Mouse (Mus musculus) intestine, embryonic 15.5 days (tissue): ENCODE results near the gene Ugp2. TPM values are rescaled to one million over a fixed set of nuclear protein-coding genes. Genes with fewer than 3 reads are reported as not detected.

Source experiments
- microRNA counts: library from miRNA; unstranded; fragments of <30 nt; microRNA quantifications from one replicate; lab custom pipeline; 2016
- polyA plus RNA-seq: library from polyadenylated mRNA; unstranded; fragments of >200 nt; fragmentation: Nextera tagmentation; extraction: Ambion mirVana; gene quantifications from 2 replicates; pipeline ENCODE4 v1.2.1, GENCODE M21; 2015

Gene Ugp2
- polyA plus RNA-seq, 1 experiment from 2014 or later = 116 TPM

MicroRNA genes within 50 kb of the gene (microRNA counts, 519-probe panel; counts per million panel counts)
- microRNA mmu-miR-1933-3p (lab: Ali Mortazavi, UCI) = 97.1 counts per million, percentile 29 among the panel's probes with 10 or more counts
- microRNA mmu-miR-1933-5p (lab: Ali Mortazavi, UCI) = 97.1 counts per million, percentile 29 among the panel's probes with 10 or more counts

Other genes with a start within 250 kb of the Ugp2 start
- 12.0 and 13.2 TPM in 2 replicates for gene Vps54, start 131.9 kb downstream of the Ugp2 start, polyA plus RNA-seq
- 6.1 and 7.2 TPM in 2 replicates for gene Wdpcp, start 201.0 kb upstream of the Ugp2 start, polyA plus RNA-seq
- gene Mdh1, start 201.2 kb upstream of the Ugp2 start, polyA plus RNA-seq = 556 and 583 TPM in 2 replicates